Mouse (Mus musculus): ENCODE measurements around the gene Ckap4.

- TF ChIP-seq POLR2A (IDR thresholded peaks at IDR 0.05; ENCODE audit: insufficient read length, low read depth) = peak; percentile 25
- no peak for TF ChIP-seq E2F4 (IDR thresholded peaks at IDR 0.05; ENCODE audit: insufficient read depth)
- TF ChIP-seq MAX (IDR thresholded peaks at IDR 0.05; ENCODE audit: low read depth) = no peak
- TF ChIP-seq POLR2AphosphoS2 (IDR thresholded peaks at IDR 0.05; ENCODE audit: insufficient read length, low read depth) = no peak
- no peak for TF ChIP-seq MYOG (IDR thresholded peaks at IDR 0.05; ENCODE audit: control insufficient read depth in 1 of 3, insufficient read depth in 1 of 3, insufficient read length in 2 of 3, low read depth in 2 of 3)
- no peak for TF ChIP-seq REST (IDR thresholded peaks at IDR 0.05; ENCODE audit: insufficient read depth, insufficient read length)
- TF ChIP-seq TCF12 (IDR thresholded peaks at IDR 0.05; ENCODE audit: insufficient read depth, poor library complexity, severe bottlenecking) = no peak
- TF ChIP-seq USF1 (IDR thresholded peaks at IDR 0.05; ENCODE audit: low read depth) = no peak
- no peak for TF ChIP-seq MYOD1 (IDR thresholded peaks at IDR 0.05; ENCODE audit: control insufficient read depth in 1 of 3, insufficient read length in 2 of 3, low read depth in 2 of 3)
- peak; percentile 5 for TF ChIP-seq SRF (IDR thresholded peaks at IDR 0.05; ENCODE audit: control insufficient read depth, insufficient read length, low read depth)
Observed at GRCm38 (mm10) chr10:84576395-84577070, 42.7 kb upstream of the Ckap4 start, which contains the start of gene Tcp11l2.

Measured in myocyte (in vitro differentiated cells).